Mouse (Mus musculus) lung, adult 2 months (tissue): ENCODE results near the gene Phkg2.

ENCODE experiments used
- CTCF ChIP-seq: fragments of 200-500 bp; IDR thresholded peaks from 2 replicates; pipeline ENCODE4 v1.5.1; 2011; ENCODE audit warnings: mild to moderate bottlenecking, low read length, control low read depth; ENCODE audit not compliant: insufficient read depth
- POLR2A ChIP-seq: fragments of 200-500 bp; IDR thresholded peaks from 2 replicates; pipeline ENCODE4 v1.6.1; 2011; ENCODE audit warnings: low read depth, mild to moderate bottlenecking, control low read depth, low read length, borderline replicate concordance; ENCODE audit errors: extremely low read depth

DNA sequence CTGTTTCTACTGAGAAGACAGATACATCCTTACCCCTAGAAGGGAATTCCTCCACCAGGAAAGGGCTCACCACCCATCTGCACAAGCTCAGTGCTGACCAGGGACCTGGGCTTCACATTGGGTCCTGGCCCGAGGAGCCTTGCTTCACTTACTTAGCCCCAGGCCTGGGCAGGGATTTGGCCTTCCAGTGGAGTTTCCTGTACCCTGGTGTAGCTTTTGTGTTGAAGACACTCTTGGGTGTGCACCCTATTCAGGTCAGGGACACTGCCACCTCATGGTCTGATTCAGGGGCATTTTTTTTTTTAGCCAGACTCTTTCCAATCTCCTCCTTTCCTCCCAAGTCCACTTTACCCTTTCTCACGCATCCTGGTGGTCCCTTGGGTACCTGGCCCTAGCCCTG is 29.8 kb downstream of the Phkg2 start:
- TF ChIP-seq CTCF (no peak), POLR2A (no peak)
